Mouse (Mus musculus): ENCODE data around the gene Sap30bp. TPM values are rescaled to one million over a fixed set of nuclear protein-coding genes. Genes with fewer than 3 reads are reported as not detected.

Gene Sap30bp
- total and polyA plus RNA-seq, 3 experiments: 9.1 to 18.1 (median 16.4) TPM

- intact Hi-C loops (cut with DNase I): no loop called here
- Histone ChIP-seq H3K79me2 (replicated peaks; ENCODE audit: control insufficient read depth, insufficient read depth, low read length) (no peaks in the 10 kb centered on the region), H3K27ac (peak overlapping the region; percentile 64), H3K27me3 (ENCODE audit: control insufficient read depth, insufficient read depth, low read length) (no peaks in the 10 kb centered on the region), H3K9ac (ENCODE audit: low read depth, low read length) (peak overlapping the region; percentile 19), H3K4me3 (no peak overlapping the region), H3K36me3 (ENCODE audit: control insufficient read depth, insufficient read depth, low read length) (no peaks in the 10 kb centered on the region; the same call in 1 of the 2 replicates), H3K4me1 (ENCODE audit: control insufficient read depth, insufficient read depth, low read length) (peaks cover 19% of the 10 kb centered on the region)
- no peak for TF ChIP-seq CTCF (IDR thresholded peaks at IDR 0.05)
- peak; percentile 29; the same call in 1 of the 2 replicates for TF ChIP-seq POLR2A (IDR thresholded peaks at IDR 0.05; ENCODE audit: insufficient read depth, low read depth, low read length)
- TF ChIP-seq EP300 (IDR thresholded peaks at IDR 0.05; ENCODE audit: insufficient read depth, low read depth, low read length): peak; percentile 59
- 22% methylated on average over 11 of the region's 11 CpGs for WGBS
- peak; percentile 44 to 74 for DNase-seq
Observed at GRCm38 (mm10) chr11:115903384-115904230, 29.5 kb upstream of the Sap30bp start.

GRCm38 (mm10) chr11:115904231-115904955 is 28.7 kb upstream of the Sap30bp start:
- DNase-seq: no peak
- Histone ChIP-seq H3K4me1 (ENCODE audit: control insufficient read depth, insufficient read depth, low read length) (peaks cover 19% of the 10 kb centered on the region), H3K9ac (ENCODE audit: low read depth, low read length) (no peak overlapping the region), H3K79me2 (replicated peaks; ENCODE audit: control insufficient read depth, insufficient read depth, low read length) (no peaks in the 10 kb centered on the region), H3K27me3 (ENCODE audit: control insufficient read depth, insufficient read depth, low read length) (no peaks in the 10 kb centered on the region), H3K27ac (peak overlapping the region; percentile 64), H3K4me3 (no peak overlapping the region), H3K36me3 (ENCODE audit: control insufficient read depth, insufficient read depth, low read length) (no peaks in the 10 kb centered on the region; the same call in 1 of the 2 replicates)
- TF ChIP-seq POLR2A (IDR thresholded peaks at IDR 0.05; ENCODE audit: insufficient read depth, low read depth, low read length) (no peak), CTCF (IDR thresholded peaks at IDR 0.05) (no peak), EP300 (IDR thresholded peaks at IDR 0.05; ENCODE audit: insufficient read depth, low read depth, low read length) (no peak)
- WGBS: 74% methylated on average over 8 of the region's 8 CpGs
- intact Hi-C loops (cut with DNase I): no loop called here

GRCm38 (mm10) chr11:115904956-115905790 is 27.9 kb upstream of the Sap30bp start:
- Histone ChIP-seq H3K27ac (no peak overlapping the region; the same call in 1 of the 2 replicates), H3K9ac (ENCODE audit: low read depth, low read length) (no peak overlapping the region), H3K27me3 (ENCODE audit: control insufficient read depth, insufficient read depth, low read length) (no peaks in the 10 kb centered on the region), H3K36me3 (ENCODE audit: control insufficient read depth, insufficient read depth, low read length) (no peaks in the 10 kb centered on the region; the same call in 1 of the 2 replicates), H3K4me1 (ENCODE audit: control insufficient read depth, insufficient read depth, low read length) (peaks cover 19% of the 10 kb centered on the region), H3K4me3 (no peak overlapping the region), H3K79me2 (replicated peaks; ENCODE audit: control insufficient read depth, insufficient read depth, low read length) (no peaks in the 10 kb centered on the region)
- TF ChIP-seq POLR2A (IDR thresholded peaks at IDR 0.05; ENCODE audit: insufficient read depth, low read depth, low read length) (no peak), EP300 (IDR thresholded peaks at IDR 0.05; ENCODE audit: insufficient read depth, low read depth, low read length) (peak; percentile 44; the same call in 1 of the 2 replicates)
- no peak for DNase-seq
- intact Hi-C loops (cut with DNase I): no loop called here
- WGBS: 71% methylated on average over 16 of the region's 16 CpGs

GRCm38 (mm10) chr11:115906116-115906515 is 27.0 kb upstream of the Sap30bp start:
- no peak overlapping the region for H3K9ac ChIP-seq (ENCODE audit: low read depth, low read length)

GRCm38 (mm10) chr11:115906521-115906920 is 26.6 kb upstream of the Sap30bp start:
- H3K27ac ChIP-seq: no peak overlapping the region; the same call in 1 of the 2 replicates
- peak overlapping the region; percentile 6 for H3K9ac ChIP-seq (ENCODE audit: low read depth, low read length)
- 81% methylated on average over 5 of the region's 5 CpGs for WGBS

More at GRCm38 (mm10) chr11:115906116-115906515, 27.0 kb upstream of the Sap30bp start:
- TF ChIP-seq EP300 (IDR thresholded peaks at IDR 0.05; ENCODE audit: insufficient read depth, low read depth, low read length) (no peak), POLR2A (IDR thresholded peaks at IDR 0.05; ENCODE audit: insufficient read depth, low read depth, low read length) (no peak), CTCF (IDR thresholded peaks at IDR 0.05) (no peak)
- DNase-seq: no peak
- intact Hi-C loops (cut with DNase I): no loop called here
- Histone ChIP-seq H3K27me3 (ENCODE audit: control insufficient read depth, insufficient read depth, low read length) (no peaks in the 10 kb centered on the region), H3K27ac (no peak overlapping the region), H3K36me3 (ENCODE audit: control insufficient read depth, insufficient read depth, low read length) (no peaks in the 10 kb centered on the region; the same call in 1 of the 2 replicates), H3K4me3 (no peak overlapping the region), H3K79me2 (replicated peaks; ENCODE audit: control insufficient read depth, insufficient read depth, low read length) (no peaks in the 10 kb centered on the region), H3K4me1 (ENCODE audit: control insufficient read depth, insufficient read depth, low read length) (peaks cover 21% of the 10 kb centered on the region)
- 69% methylated on average over 3 of the region's 3 CpGs for WGBS

More at GRCm38 (mm10) chr11:115906521-115906920, 26.6 kb upstream of the Sap30bp start:
- H3K4me3 ChIP-seq: no peak overlapping the region
- intact Hi-C loops (cut with DNase I): no loop called here
- TF ChIP-seq EP300 (IDR thresholded peaks at IDR 0.05; ENCODE audit: insufficient read depth, low read depth, low read length) (no peak), CTCF (IDR thresholded peaks at IDR 0.05) (no peak), POLR2A (IDR thresholded peaks at IDR 0.05; ENCODE audit: insufficient read depth, low read depth, low read length) (no peak)
- H3K4me1 ChIP-seq (ENCODE audit: control insufficient read depth, insufficient read depth, low read length): peaks cover 21% of the 10 kb centered on the region
- no peaks in the 10 kb centered on the region for H3K79me2 ChIP-seq (replicated peaks; ENCODE audit: control insufficient read depth, insufficient read depth, low read length)
- H3K36me3 ChIP-seq (ENCODE audit: control insufficient read depth, insufficient read depth, low read length): no peaks in the 10 kb centered on the region; the same call in 1 of the 2 replicates
- no peak for DNase-seq
- no peaks in the 10 kb centered on the region for H3K27me3 ChIP-seq (ENCODE audit: control insufficient read depth, insufficient read depth, low read length)
